Mouse (Mus musculus): ENCODE data around the gene Tnfrsf11a. TPM values are rescaled to one million over a fixed set of nuclear protein-coding genes. Genes with fewer than 3 reads are reported as not detected.

Gene Tnfrsf11a
- polyA plus RNA-seq, 1 experiment from 2014 or later = 0.51 TPM

DNA sequence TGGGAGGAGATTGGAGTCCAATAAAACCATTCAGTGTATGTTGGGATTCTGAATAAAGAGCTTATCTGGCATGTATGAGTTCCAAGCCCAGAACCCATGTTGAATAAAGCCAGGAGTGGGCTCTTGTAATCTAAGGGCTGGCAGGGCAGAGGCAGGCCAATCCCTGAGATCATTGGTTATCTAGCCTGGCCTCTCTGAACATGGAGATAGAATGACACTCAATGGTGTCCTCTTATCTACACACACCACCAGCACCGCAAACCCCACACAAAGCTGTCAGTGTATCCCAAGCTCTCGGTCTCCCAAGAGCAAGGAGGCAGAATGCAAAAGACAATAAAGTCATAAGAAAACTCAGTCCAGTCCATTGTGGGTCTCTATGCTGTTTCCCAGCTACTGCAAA is 70.8 kb downstream of the Tnfrsf11a start:
- Histone ChIP-seq H3K27me3 (replicated peaks; ENCODE audit: control insufficient read depth, insufficient read depth, low read length) (no peaks in the 10 kb centered on the region), H3K27ac (ENCODE audit: low read depth, low read length) (no peak overlapping the region), H3K4me3 (ENCODE audit: low read depth, low read length) (no peak overlapping the region), H3K4me2 (no peak overlapping the region), H3K9me3 (ENCODE audit: control insufficient read depth, low read length) (no peaks in the 10 kb centered on the region), H3K36me3 (ENCODE audit: control insufficient read depth, insufficient read depth, low read length) (no peaks in the 10 kb centered on the region), H3K4me1 (replicated peaks; ENCODE audit: control insufficient read depth, insufficient read depth, low read length) (peaks cover 5% of the 10 kb centered on the region), H3K9ac (ENCODE audit: low read depth, low read length) (no peak overlapping the region)
- DNase-seq (ENCODE audit: low spot score) (no peak), ATAC-seq (replicated peaks; ENCODE audit: low FRiP score) (peak; percentile 99)
- WGBS = 41% methylated on average over 2 of the region's 2 CpGs

DNA sequence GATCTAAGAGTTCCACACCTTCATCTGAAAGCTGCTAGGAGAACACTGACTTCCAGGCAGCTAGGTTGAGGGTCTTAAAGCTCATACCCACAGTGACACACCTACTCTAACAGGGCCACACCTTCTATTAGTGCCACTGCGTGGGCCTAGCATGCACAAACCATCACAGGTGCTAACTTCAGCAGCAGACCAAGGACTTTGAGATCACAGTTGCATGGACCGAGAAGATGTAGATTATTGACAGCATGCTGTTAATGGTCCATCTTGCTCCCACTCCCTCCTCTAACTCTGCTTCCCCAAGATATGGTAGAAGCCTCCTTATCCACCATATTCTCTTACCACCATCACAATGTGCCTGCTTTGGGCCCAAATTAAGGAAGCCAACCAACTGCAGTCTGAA is 79.2 kb downstream of the Tnfrsf11a start:
- Histone ChIP-seq H3K4me1 (replicated peaks; ENCODE audit: control insufficient read depth, insufficient read depth, low read length) (no peaks in the 10 kb centered on the region), H3K4me2 (no peak overlapping the region), H3K36me3 (ENCODE audit: control insufficient read depth, insufficient read depth, low read length) (no peaks in the 10 kb centered on the region), H3K4me3 (ENCODE audit: low read depth, low read length) (no peak overlapping the region), H3K9ac (ENCODE audit: low read depth, low read length) (no peak overlapping the region), H3K27me3 (replicated peaks; ENCODE audit: control insufficient read depth, insufficient read depth, low read length) (no peaks in the 10 kb centered on the region), H3K9me3 (ENCODE audit: control insufficient read depth, low read length) (no peaks in the 10 kb centered on the region), H3K27ac (ENCODE audit: low read depth, low read length) (no peak overlapping the region)
- ATAC-seq (replicated peaks; ENCODE audit: low FRiP score) = no peak
- DNase-seq (ENCODE audit: low spot score) = no peak
- 84% methylated on average over 2 of the region's 2 CpGs for WGBS

DNA sequence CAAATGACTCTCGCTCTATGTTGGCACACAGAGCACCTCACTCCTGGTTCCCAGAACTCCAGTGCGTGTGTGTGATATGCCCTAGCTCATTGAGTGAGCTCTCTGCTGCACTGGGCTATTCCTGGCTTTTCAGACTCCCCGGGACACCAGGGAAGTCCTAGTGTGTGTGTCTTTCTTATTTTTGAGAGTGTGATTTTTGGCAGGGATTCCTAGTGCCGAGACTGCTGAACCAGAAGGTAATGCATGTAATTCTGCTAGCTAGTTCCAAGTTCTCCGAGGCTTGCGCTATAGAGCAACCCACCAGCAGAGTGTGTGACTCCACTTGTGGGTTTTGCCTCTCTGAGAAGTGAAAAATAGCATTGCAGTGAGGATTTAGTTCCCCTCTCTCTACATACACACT is 96.1 kb downstream of the Tnfrsf11a start:
- Histone ChIP-seq H3K36me3 (ENCODE audit: control insufficient read depth, insufficient read depth, low read length) (no peaks in the 10 kb centered on the region), H3K27me3 (replicated peaks; ENCODE audit: control insufficient read depth, insufficient read depth, low read length) (no peaks in the 10 kb centered on the region), H3K27ac (ENCODE audit: low read depth, low read length) (no peak overlapping the region), H3K4me3 (ENCODE audit: low read depth, low read length) (no peak overlapping the region), H3K9me3 (ENCODE audit: control insufficient read depth, low read length) (no peaks in the 10 kb centered on the region), H3K4me2 (no peak overlapping the region), H3K9ac (ENCODE audit: low read depth, low read length) (no peak overlapping the region), H3K4me1 (replicated peaks; ENCODE audit: control insufficient read depth, insufficient read depth, low read length) (no peaks in the 10 kb centered on the region)
- DNase-seq (ENCODE audit: low spot score) (no peak), ATAC-seq (replicated peaks; ENCODE audit: low FRiP score) (no peak)
- 81% methylated on average over 6 of the region's 6 CpGs for WGBS

DNA sequence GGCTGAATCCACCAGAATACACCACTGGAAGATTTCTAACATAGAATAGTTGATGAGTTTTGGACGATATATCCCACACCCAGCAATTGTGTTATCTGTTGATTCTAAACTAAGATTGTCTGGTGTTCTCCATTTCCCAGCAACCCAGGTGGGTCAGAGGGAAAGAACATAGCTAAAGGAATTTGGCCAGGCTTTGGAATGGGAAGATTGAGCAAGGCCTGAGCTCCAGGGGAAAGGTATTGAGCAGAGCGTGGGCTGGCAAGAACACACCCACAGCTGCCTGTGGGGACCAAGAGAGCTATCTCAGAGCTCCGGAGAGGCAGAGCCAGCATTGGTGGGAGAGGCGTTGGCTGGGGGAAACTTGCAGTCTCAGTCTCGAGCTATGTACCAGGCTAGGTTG is 97.3 kb downstream of the Tnfrsf11a start:
- no peaks in the 10 kb centered on the region for H3K36me3 ChIP-seq (ENCODE audit: control insufficient read depth, insufficient read depth, low read length)
- no peaks in the 10 kb centered on the region for H3K4me1 ChIP-seq (replicated peaks; ENCODE audit: control insufficient read depth, insufficient read depth, low read length)
- no peak overlapping the region for H3K27ac ChIP-seq (ENCODE audit: low read depth, low read length)
- no peaks in the 10 kb centered on the region for H3K27me3 ChIP-seq (replicated peaks; ENCODE audit: control insufficient read depth, insufficient read depth, low read length)
- ATAC-seq (replicated peaks; ENCODE audit: low FRiP score) (no peak), DNase-seq (ENCODE audit: low spot score) (no peak)
- 70% methylated on average over 5 of the region's 5 CpGs for WGBS
- no peak overlapping the region for H3K4me3 ChIP-seq (ENCODE audit: low read depth, low read length)
- H3K4me2 ChIP-seq = no peak overlapping the region
- H3K9me3 ChIP-seq (ENCODE audit: control insufficient read depth, low read length) = no peaks in the 10 kb centered on the region
- H3K9ac ChIP-seq (ENCODE audit: low read depth, low read length) = no peak overlapping the region

DNA sequence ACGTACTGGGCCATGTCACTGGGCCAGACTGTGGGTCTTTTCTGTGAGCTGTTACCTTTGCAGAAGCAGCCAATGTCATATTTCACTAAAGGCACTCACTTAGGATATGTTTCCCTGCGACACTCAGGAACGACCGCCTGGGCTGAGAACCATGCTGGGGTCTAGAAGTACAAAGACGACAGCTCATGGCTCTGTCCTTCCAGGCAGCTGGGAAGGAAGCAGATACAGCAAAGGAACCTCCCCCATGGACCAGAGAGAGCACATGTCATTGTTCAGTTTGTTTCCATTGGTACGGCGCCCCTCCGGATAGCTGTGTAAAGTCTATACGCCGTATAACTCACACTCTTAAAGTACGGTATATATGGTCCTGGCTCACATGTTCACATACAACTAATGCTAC is 97.9 kb downstream of the Tnfrsf11a start:
- no peak overlapping the region for H3K4me2 ChIP-seq
- no peaks in the 10 kb centered on the region for H3K4me1 ChIP-seq (replicated peaks; ENCODE audit: control insufficient read depth, insufficient read depth, low read length)
- no peaks in the 10 kb centered on the region for H3K27me3 ChIP-seq (replicated peaks; ENCODE audit: control insufficient read depth, insufficient read depth, low read length)
- 89% methylated on average over 11 of the region's 11 CpGs for WGBS
- H3K9me3 ChIP-seq (ENCODE audit: control insufficient read depth, low read length) = no peaks in the 10 kb centered on the region
- no peak overlapping the region for H3K27ac ChIP-seq (ENCODE audit: low read depth, low read length)
- H3K4me3 ChIP-seq (ENCODE audit: low read depth, low read length) = no peak overlapping the region
- DNase-seq (ENCODE audit: low spot score) (no peak), ATAC-seq (replicated peaks; ENCODE audit: low FRiP score) (no peak)
- H3K9ac ChIP-seq (ENCODE audit: low read depth, low read length) = no peak overlapping the region
- H3K36me3 ChIP-seq (ENCODE audit: control insufficient read depth, insufficient read depth, low read length) = no peaks in the 10 kb centered on the region

DNA sequence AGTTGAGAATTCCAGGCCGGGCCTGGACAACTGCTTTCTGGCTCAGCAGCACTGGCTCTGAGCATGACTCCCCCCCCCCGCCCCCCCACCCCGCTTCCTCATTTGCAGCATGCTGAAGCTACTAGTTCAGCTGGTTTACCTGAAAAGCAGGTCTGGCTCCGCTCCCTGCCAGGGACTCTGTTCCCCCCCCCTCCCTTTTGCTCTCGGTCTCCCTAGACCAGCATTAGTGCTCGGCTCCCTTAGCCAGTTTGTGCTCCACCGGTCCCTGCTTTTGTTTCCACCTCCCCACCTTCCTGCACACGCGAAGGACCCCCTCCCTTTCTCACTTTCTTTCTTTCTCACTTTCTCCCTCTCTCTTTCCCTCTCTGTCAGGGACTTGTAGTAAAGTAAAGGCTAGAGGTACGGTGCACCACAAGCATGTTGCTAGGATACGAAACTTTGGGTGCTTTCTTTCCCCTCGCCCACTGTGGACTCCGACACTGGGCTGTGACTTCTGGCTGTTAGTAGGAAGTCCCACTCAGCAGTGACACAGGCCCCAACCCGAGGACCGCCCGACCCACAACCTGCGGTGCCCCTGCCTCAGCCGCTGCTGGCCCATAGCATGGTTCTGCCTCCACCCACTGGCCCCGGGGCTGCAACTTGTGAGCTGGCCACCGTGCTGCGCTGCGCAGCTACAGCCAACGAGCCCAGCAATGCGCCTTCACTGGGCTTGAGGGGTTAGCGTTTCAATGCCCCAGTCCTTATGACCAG is 100.2 kb downstream of the Tnfrsf11a start:
- ATAC-seq (replicated peaks; ENCODE audit: low FRiP score) (peak; percentile 44), DNase-seq (ENCODE audit: low spot score) (peak; percentile 40)
- no peak overlapping the region for H3K27ac ChIP-seq (ENCODE audit: low read depth, low read length)
- H3K36me3 ChIP-seq (ENCODE audit: control insufficient read depth, insufficient read depth, low read length) = no peaks in the 10 kb centered on the region
- H3K9me3 ChIP-seq (ENCODE audit: control insufficient read depth, low read length) = no peaks in the 10 kb centered on the region
- no peak overlapping the region for H3K4me3 ChIP-seq (ENCODE audit: low read depth, low read length)
- no peaks in the 10 kb centered on the region for H3K27me3 ChIP-seq (replicated peaks; ENCODE audit: control insufficient read depth, insufficient read depth, low read length)
- 35% methylated on average over 25 of the region's 25 CpGs for WGBS
- no peaks in the 10 kb centered on the region for H3K4me1 ChIP-seq (replicated peaks; ENCODE audit: control insufficient read depth, insufficient read depth, low read length)
- peak overlapping the region; percentile 48 for H3K4me2 ChIP-seq
- no peak overlapping the region for H3K9ac ChIP-seq (ENCODE audit: low read depth, low read length)

DNA sequence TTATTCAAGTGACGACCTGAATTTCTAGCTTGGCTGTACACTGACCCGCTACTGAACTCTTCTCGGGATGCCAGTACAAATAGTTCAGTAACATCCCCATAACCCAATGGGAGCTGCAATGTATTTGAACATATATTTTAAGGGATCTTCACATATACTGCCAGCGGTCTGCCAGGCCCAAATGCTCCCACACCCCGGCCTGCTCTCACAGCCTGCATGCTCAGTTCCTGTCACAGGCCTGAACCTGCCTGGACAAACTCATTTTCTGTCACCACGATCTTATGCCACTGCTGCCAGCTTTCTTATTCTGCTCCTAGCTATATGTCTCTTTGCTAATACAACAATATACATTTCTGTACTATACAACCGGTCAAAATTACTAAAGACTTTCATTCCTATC is 100.9 kb downstream of the Tnfrsf11a start:
- no peak overlapping the region for H3K27ac ChIP-seq (ENCODE audit: low read depth, low read length)

DNA sequence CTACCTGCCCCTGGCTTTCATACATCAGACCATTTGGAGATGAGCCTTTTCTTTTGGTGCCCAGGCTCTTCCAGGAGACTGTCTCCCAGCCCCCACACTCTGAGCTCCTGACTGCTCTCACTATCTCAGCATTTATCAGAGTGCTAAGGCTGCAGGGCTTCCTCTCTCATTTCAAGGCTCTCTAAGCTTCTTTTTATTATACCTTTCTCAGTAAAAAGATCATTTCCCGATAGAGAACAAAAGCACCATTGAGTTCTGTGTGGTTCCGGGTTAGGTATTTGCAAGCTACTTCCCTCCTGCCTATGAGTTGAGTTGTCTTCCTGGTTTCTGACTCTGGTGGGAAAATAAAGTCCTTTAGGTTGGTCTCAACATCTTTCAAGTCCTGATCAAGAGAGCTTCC is 103.0 kb downstream of the Tnfrsf11a start:
- H3K9ac ChIP-seq (ENCODE audit: low read depth, low read length) = no peak overlapping the region
- ATAC-seq (replicated peaks; ENCODE audit: low FRiP score) (no peak), DNase-seq (ENCODE audit: low spot score) (no peak)
- H3K27me3 ChIP-seq (replicated peaks; ENCODE audit: control insufficient read depth, insufficient read depth, low read length) = no peaks in the 10 kb centered on the region
- H3K36me3 ChIP-seq (ENCODE audit: control insufficient read depth, insufficient read depth, low read length) = no peaks in the 10 kb centered on the region
- H3K4me1 ChIP-seq (replicated peaks; ENCODE audit: control insufficient read depth, insufficient read depth, low read length) = no peaks in the 10 kb centered on the region
- H3K9me3 ChIP-seq (ENCODE audit: control insufficient read depth, low read length) = no peaks in the 10 kb centered on the region
- no peak overlapping the region for H3K27ac ChIP-seq (ENCODE audit: low read depth, low read length)
- no peak overlapping the region for H3K4me2 ChIP-seq
- H3K4me3 ChIP-seq (ENCODE audit: low read depth, low read length) = no peak overlapping the region
- 75% methylated on average over 2 of the region's 2 CpGs for WGBS

More for the DNA sequence above, 100.9 kb downstream of the Tnfrsf11a start:
- ATAC-seq (replicated peaks; ENCODE audit: low FRiP score) = no peak
- Histone ChIP-seq H3K36me3 (ENCODE audit: control insufficient read depth, insufficient read depth, low read length) (no peaks in the 10 kb centered on the region), H3K4me2 (no peak overlapping the region), H3K9me3 (ENCODE audit: control insufficient read depth, low read length) (no peaks in the 10 kb centered on the region), H3K9ac (ENCODE audit: low read depth, low read length) (no peak overlapping the region), H3K4me3 (ENCODE audit: low read depth, low read length) (no peak overlapping the region), H3K4me1 (replicated peaks; ENCODE audit: control insufficient read depth, insufficient read depth, low read length) (no peaks in the 10 kb centered on the region), H3K27me3 (replicated peaks; ENCODE audit: control insufficient read depth, insufficient read depth, low read length) (no peaks in the 10 kb centered on the region)
- no peak for DNase-seq (ENCODE audit: low spot score)
- 78% methylated on average over 7 of the region's 7 CpGs for WGBS

DNA sequence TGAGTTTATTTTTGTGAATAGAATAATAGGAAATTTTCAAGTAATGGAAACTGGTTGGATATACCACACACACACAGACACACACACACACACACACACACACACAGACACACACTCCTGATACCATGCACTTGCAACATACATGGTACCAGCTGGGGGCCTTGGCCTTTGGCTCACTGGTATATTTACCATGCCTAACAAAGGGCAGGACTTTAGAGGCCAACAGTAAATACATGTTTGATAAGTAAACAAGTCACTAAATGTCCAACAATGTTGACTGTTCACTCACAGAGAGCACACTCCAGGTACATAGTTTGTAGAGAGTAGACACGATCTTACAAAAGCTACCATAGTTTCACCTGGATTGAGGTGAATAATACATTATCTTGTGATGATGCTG is 104.6 kb downstream of the Tnfrsf11a start:
- no peaks in the 10 kb centered on the region for H3K36me3 ChIP-seq (ENCODE audit: control insufficient read depth, insufficient read depth, low read length)
- DNase-seq (ENCODE audit: low spot score) (no peak), ATAC-seq (replicated peaks; ENCODE audit: low FRiP score) (no peak)
- no peak overlapping the region for H3K27ac ChIP-seq (ENCODE audit: low read depth, low read length)
- no peaks in the 10 kb centered on the region for H3K9me3 ChIP-seq (ENCODE audit: control insufficient read depth, low read length)
- WGBS = 74% methylated on average over 1 of the region's 1 CpGs
- H3K4me3 ChIP-seq (ENCODE audit: low read depth, low read length) = no peak overlapping the region
- H3K27me3 ChIP-seq (replicated peaks; ENCODE audit: control insufficient read depth, insufficient read depth, low read length) = no peaks in the 10 kb centered on the region
- no peak overlapping the region for H3K4me2 ChIP-seq
- no peaks in the 10 kb centered on the region for H3K4me1 ChIP-seq (replicated peaks; ENCODE audit: control insufficient read depth, insufficient read depth, low read length)
- no peak overlapping the region for H3K9ac ChIP-seq (ENCODE audit: low read depth, low read length)
